Mouse (Mus musculus) CH12.LX (cell line): ENCODE results near the gene Scml4. TPM values are rescaled to one million over a fixed set of nuclear protein-coding genes. Genes with fewer than 3 reads are reported as not detected.

Experiments
- DNase-seq: peaks from one replicate; pipeline ENCODE4 v3.0.0-alpha.2; 2013; ENCODE audit errors: extremely low read depth
- H3K27ac ChIP-seq: 2 replicates; pipeline ENCODE4 v1.5.1; 2012; ENCODE audit warnings: low read depth, mild to moderate bottlenecking, control low read depth, moderate library complexity; ENCODE audit not compliant: insufficient read depth
- H3K27me3 ChIP-seq: replicated peaks from 2 replicates; pipeline ENCODE3; 2012; ENCODE audit warnings: inconsistent platforms
- H3K36me3 ChIP-seq, 2 experiments: replicated peaks in 1 of 2; 2 replicates each; pipeline versions ENCODE3 to v1.6.1; 2012; ENCODE audit warnings: inconsistent platforms in 1 of 2, low read length in 1 of 2, mild to moderate bottlenecking in 1 of 2, mixed read lengths in 1 of 2, moderate library complexity in 1 of 2; ENCODE audit not compliant: control insufficient read depth in 1 of 2, insufficient read depth in 1 of 2
- H3K4me1 ChIP-seq, 2 experiments: 2 replicates each; pipeline ENCODE4 v1.6.1; 2012; ENCODE audit warnings: inconsistent platforms in 1 of 2, moderate library complexity in 1 of 2; ENCODE audit not compliant: insufficient read depth in 2 of 2, control insufficient read depth in 1 of 2
- H3K4me2 ChIP-seq: 2 replicates; pipeline ENCODE4 v1.6.1; 2012; ENCODE audit warnings: low read depth, mild to moderate bottlenecking, control low read depth; ENCODE audit not compliant: poor library complexity, insufficient read depth, severe bottlenecking
- H3K4me3 ChIP-seq, 3 experiments: fragments of 150-350 bp in 1 of 3; sonication (generic) in 1 of 3; replicated peaks in 1 of 3; 2 replicates each; pipeline versions ENCODE3 to v1.5.1; 2011 to 2012; ENCODE audit warnings: low read depth in 2 of 3, low read length in 2 of 3, mild to moderate bottlenecking in 2 of 3, moderate library complexity in 2 of 3, control low read depth in 1 of 3, improper control_type of control experiment in 1 of 3, inconsistent platforms in 1 of 3, mixed read lengths in 1 of 3; ENCODE audit not compliant: poor library complexity in 1 of 3
- H3K79me2 ChIP-seq: replicated peaks from 2 replicates; pipeline ENCODE4 v1.6.1; 2012; ENCODE audit warnings: mild to moderate bottlenecking, moderate library complexity; ENCODE audit not compliant: control insufficient read depth, poor library complexity, insufficient read depth, severe bottlenecking; ENCODE audit errors: extremely low read depth
- H3K9ac ChIP-seq: 2 replicates; pipeline ENCODE4 v1.6.1; 2012; ENCODE audit warnings: low read depth, mild to moderate bottlenecking, control low read depth, moderate library complexity; ENCODE audit not compliant: insufficient read depth
- H3K9me3 ChIP-seq: replicated peaks from 2 replicates; pipeline ENCODE3; 2012; ENCODE audit warnings: low read length, inconsistent platforms, mixed read lengths
- BHLHE40 ChIP-seq: IDR thresholded peaks from 2 replicates; pipeline ENCODE4 v1.6.1; 2011; ENCODE audit warnings: mild to moderate bottlenecking, low read depth, low read length, improper control_type of control experiment
- CTCF ChIP-seq, 2 experiments: IDR thresholded peaks in 1 of 2; conservative IDR thresholded peaks in 1 of 2; 2 replicates each; pipeline ENCODE4 v1.5.1; 2011 to 2012; ENCODE audit warnings: low read depth in 2 of 2, low read length in 2 of 2, improper control_type of control experiment in 1 of 2, inconsistent platforms in 1 of 2, mild to moderate bottlenecking in 1 of 2, moderate library complexity in 1 of 2
- ELF1 ChIP-seq: IDR thresholded peaks from 2 replicates; pipeline ENCODE4 v1.6.1; 2014; ENCODE audit warnings: low read depth, mild to moderate bottlenecking, inconsistent platforms, low read length, improper control_type of control experiment
- ETS1 ChIP-seq: conservative IDR thresholded peaks from 2 replicates; pipeline ENCODE4 v1.6.1; 2012; ENCODE audit warnings: low read depth, mild to moderate bottlenecking, inconsistent platforms, low read length, improper control_type of control experiment, moderate library complexity
- GABPA ChIP-seq: IDR thresholded peaks from 2 replicates; pipeline ENCODE4 v1.6.1; 2012; ENCODE audit warnings: low read depth, low read length, improper control_type of control experiment, inconsistent platforms; ENCODE audit not compliant: insufficient replicate concordance
- JUN ChIP-seq: IDR thresholded peaks from 2 replicates; pipeline ENCODE4 v1.6.1; 2011; ENCODE audit warnings: low read depth, mild to moderate bottlenecking, low read length, improper control_type of control experiment, moderate library complexity; ENCODE audit not compliant: insufficient read depth
- MAX ChIP-seq: IDR thresholded peaks from 2 replicates; pipeline ENCODE4 v1.6.1; 2011; ENCODE audit warnings: low read length, improper control_type of control experiment
- MEF2A ChIP-seq: IDR thresholded peaks from 2 replicates; pipeline ENCODE4 v1.6.1; 2014; ENCODE audit warnings: low read depth, mild to moderate bottlenecking, inconsistent platforms, low read length, improper control_type of control experiment, borderline replicate concordance
- MYC ChIP-seq: IDR thresholded peaks from 2 replicates; pipeline ENCODE4 v1.6.1; 2011; ENCODE audit warnings: low read depth, mild to moderate bottlenecking, improper control_type of control experiment, low read length
- NELFE ChIP-seq: IDR thresholded peaks from 2 replicates; pipeline ENCODE4 v1.6.1; 2011; ENCODE audit warnings: low read depth, low read length, improper control_type of control experiment
- PAX5 ChIP-seq: IDR thresholded peaks from 2 replicates; pipeline ENCODE4 v1.6.1; 2012; ENCODE audit warnings: low read length, inconsistent platforms, mixed read lengths
- POLR2A ChIP-seq: IDR thresholded peaks from 2 replicates; pipeline ENCODE4 v1.6.1; 2011; ENCODE audit warnings: low read depth, mild to moderate bottlenecking, improper control_type of control experiment, low read length
- RAD21 ChIP-seq: IDR thresholded peaks from 2 replicates; pipeline ENCODE4 v1.6.1; 2011; ENCODE audit warnings: low read depth, mild to moderate bottlenecking, low read length, improper control_type of control experiment, moderate library complexity
- SMC3 ChIP-seq: IDR thresholded peaks from 2 replicates; pipeline ENCODE4 v1.6.1; 2011; ENCODE audit warnings: low read depth, low read length, improper control_type of control experiment
- UBTF ChIP-seq: IDR thresholded peaks from 2 replicates; pipeline ENCODE4 v1.6.1; 2012; ENCODE audit warnings: low read depth, mild to moderate bottlenecking, inconsistent platforms, low read length, improper control_type of control experiment, moderate library complexity
- USF1 ChIP-seq: IDR thresholded peaks from 2 replicates; pipeline ENCODE4 v1.6.1; 2014; ENCODE audit warnings: low read depth, mild to moderate bottlenecking, inconsistent platforms, low read length, improper control_type of control experiment
- USF2 ChIP-seq: conservative IDR thresholded peaks from 2 replicates; pipeline ENCODE4 v1.6.1; 2011; ENCODE audit warnings: low read depth, low read length, improper control_type of control experiment
- ZC3H11A ChIP-seq: IDR thresholded peaks from 2 replicates; pipeline ENCODE4 v1.6.1; 2012; ENCODE audit warnings: low read depth, mild to moderate bottlenecking, inconsistent platforms, low read length, improper control_type of control experiment
- ZMIZ1 ChIP-seq: IDR thresholded peaks from 2 replicates; pipeline ENCODE4 v1.6.1; 2012; ENCODE audit warnings: low read depth, mild to moderate bottlenecking, inconsistent platforms, low read length, improper control_type of control experiment
- dilution Hi-C: fragments of 300-500 bp; cut with MboI; formaldehyde crosslinking; loops from 2 replicates; pipeline ENCODE4 v1.14.3; 2020; ENCODE audit warnings: low sequenced_read_pairs; ENCODE audit not compliant: extremely low pct_unique_long_range_greater_than_20kb, extremely low pct_ligation_motif_present
- in situ Hi-C: fragments of 300-500 bp; cut with MboI; formaldehyde crosslinking; loops from 3 replicates; pipeline ENCODE4 v1.14.3; 2019; ENCODE audit warnings: low sequenced_read_pairs, low pct_ligation_motif_present, low pct_unique_long_range_greater_than_20kb, mixed read lengths
- polyA plus RNA-seq: library from polyadenylated mRNA; unstranded; fragments of >175 nt; gene quantifications from 2 replicates; pipeline ENCODE4 v1.2.1, GENCODE M21; 2012; ENCODE audit warnings: low read depth; ENCODE audit not compliant: insufficient read length
- total RNA-seq, 2 experiments: library from RNA; depleted of rRNA; stranded (reverse); fragments of 300-350 nt in 1 of 2; fragments of >200 nt in 1 of 2; gene quantifications; 2 replicates each; pipeline ENCODE4 v1.2.3; 2012 to 2014

The Scml4 gene
- total and polyA plus RNA-seq, 3 experiments, result 2.7 to 3.3 (median 3.0) TPM

- Histone ChIP-seq H3K36me3 (no peaks in the 10 kb centered on the region), H3K27me3 (no peaks in the 10 kb centered on the region), H3K4me2 (no peak overlapping the region), H3K9me3 (no peaks in the 10 kb centered on the region), H3K4me3 (no peak overlapping the region), H3K27ac (no peak overlapping the region), H3K79me2 (no peaks in the 10 kb centered on the region), H3K9ac (no peak overlapping the region), H3K4me1 (no peaks in the 10 kb centered on the region)
- dilution Hi-C loops (no loop called here), in situ Hi-C loops (loop anchor here (25.0 kb wide), 1 partner anchor 682 kb away; no protein-coding TSS in a partner anchor)
- no peak for TF ChIP-seq POLR2A
- no peak for TF ChIP-seq RAD21
- TF ChIP-seq UBTF, result no peak
- no peak for TF ChIP-seq NELFE
- TF ChIP-seq MAX, result no peak
- TF ChIP-seq, all 38 proteins: peak for 0
- DNase-seq, result no peak
Measured at GRCm38 (mm10) chr10:42994331-42994782, 134.2 kb downstream of the Scml4 start.

GRCm38 (mm10) chr10:42995484-42995895, 135.3 kb downstream of the Scml4 start:
- H3K4me3 ChIP-seq, result no peak overlapping the region
- H3K36me3 ChIP-seq, result no peaks in the 10 kb centered on the region
- no peak overlapping the region for H3K27ac ChIP-seq
- DNase-seq, result no peak
- no peak overlapping the region for H3K9ac ChIP-seq
- H3K27me3 ChIP-seq, result no peaks in the 10 kb centered on the region
- TF ChIP-seq MYC (no peak), BHLHE40 (no peak), USF2 (no peak), SMC3 (no peak)
- TF ChIP-seq, all 38 proteins: peak for 0
- Histone ChIP-seq H3K9me3 (no peaks in the 10 kb centered on the region), H3K79me2 (no peaks in the 10 kb centered on the region), H3K4me2 (no peak overlapping the region), H3K4me1 (no peaks in the 10 kb centered on the region)
- dilution Hi-C loops (no loop called here), in situ Hi-C loops (loop anchor here (25.0 kb wide), 1 partner anchor 683 kb away; no protein-coding TSS in a partner anchor)

GRCm38 (mm10) chr10:42997278-42997677, 137.1 kb downstream of the Scml4 start:
- DNase-seq, result no peak
- H3K9me3 ChIP-seq, result no peaks in the 10 kb centered on the region
- no peak overlapping the region for H3K27ac ChIP-seq
- in situ Hi-C loops (loop anchor here (25.0 kb wide), 1 partner anchor 685 kb away; no protein-coding TSS in a partner anchor), dilution Hi-C loops (no loop called here)
- H3K9ac ChIP-seq, result no peak overlapping the region
- no peak overlapping the region for H3K4me2 ChIP-seq
- H3K4me3 ChIP-seq, result no peak overlapping the region
- H3K27me3 ChIP-seq, result no peaks in the 10 kb centered on the region
- TF ChIP-seq JUN, result no peak
- no peak for TF ChIP-seq ETS1
- no peak for TF ChIP-seq USF1
- TF ChIP-seq ZC3H11A, result no peak
- TF ChIP-seq CTCF (conservative IDR thresholded peaks at IDR 0.05 in 1 of 2, IDR thresholded peaks at IDR 0.05 in 1 of 2; ENCODE audit: low read depth in 2 of 2, low read length in 2 of 2), result no peak
- no peak for TF ChIP-seq ZMIZ1
- TF ChIP-seq ELF1, result no peak
- TF ChIP-seq MEF2A, result no peak
- TF ChIP-seq GABPA, result no peak
- TF ChIP-seq NELFE, result no peak
- no peak for TF ChIP-seq PAX5
- TF ChIP-seq MAX, result no peak
- no peaks in the 10 kb centered on the region for H3K79me2 ChIP-seq
- no peaks in the 10 kb centered on the region for H3K4me1 ChIP-seq
- no peaks in the 10 kb centered on the region for H3K36me3 ChIP-seq
